Mouse (Mus musculus) ovary, postnatal 36 days (tissue): ENCODE results near the gene Fars2.

ENCODE experiments used
- DNase-seq: peaks from one replicate; pipeline ENCODE4 v3.0.0; 2022; ENCODE audit warnings: low spot score, mixed read lengths

Gene Fars2

GRCm38 (mm10) chr13:36576781-36577180, 459.6 kb downstream of the Fars2 start:
- DNase-seq: no peak

GRCm38 (mm10) chr13:36577916-36578568, 460.8 kb downstream of the Fars2 start:
- DNase-seq: no peak

- DNase-seq: peak; percentile 79
These were observed 461.5 kb downstream of the Fars2 start for GRCm38 (mm10) chr13:36578569-36579333.

- DNase-seq: no peak
These were observed 465.3 kb downstream of the Fars2 start for GRCm38 (mm10) chr13:36582406-36583070.

GRCm38 (mm10) chr13:36583481-36584151, 466.4 kb downstream of the Fars2 start:
- no peak for DNase-seq

GRCm38 (mm10) chr13:36584197-36584596, 467.0 kb downstream of the Fars2 start:
- DNase-seq: no peak

- no peak for DNase-seq
These were observed 471.9 kb downstream of the Fars2 start for GRCm38 (mm10) chr13:36589092-36589491.

GRCm38 (mm10) chr13:36592291-36592690, 475.1 kb downstream of the Fars2 start:
- DNase-seq: no peak

GRCm38 (mm10) chr13:36606717-36607116, 489.5 kb downstream of the Fars2 start:
- no peak for DNase-seq

- DNase-seq: no peak
These were observed 490.7 kb downstream of the Fars2 start for GRCm38 (mm10) chr13:36607871-36608270.

- no peak for DNase-seq
These were observed 493.2 kb downstream of the Fars2 start for GRCm38 (mm10) chr13:36610426-36610825.

GRCm38 (mm10) chr13:36612785-36613750, 495.9 kb downstream of the Fars2 start:
- no peak for DNase-seq

- DNase-seq: no peak
These were observed 503.5 kb downstream of the Fars2 start for GRCm38 (mm10) chr13:36620498-36621332.

GRCm38 (mm10) chr13:36621333-36621659, 504.1 kb downstream of the Fars2 start:
- no peak for DNase-seq

GRCm38 (mm10) chr13:36623556-36623955, 506.3 kb downstream of the Fars2 start:
- no peak for DNase-seq

GRCm38 (mm10) chr13:36629154-36629553, 511.9 kb downstream of the Fars2 start:
- DNase-seq: no peak

- no peak for DNase-seq
These were observed 531.0 kb downstream of the Fars2 start for GRCm38 (mm10) chr13:36648257-36648656.

- DNase-seq: no peak
These were observed 537.0 kb downstream of the Fars2 start for GRCm38 (mm10) chr13:36654251-36654650.

GRCm38 (mm10) chr13:36679345-36679744, 562.1 kb downstream of the Fars2 start:
- no peak for DNase-seq

- DNase-seq: no peak
These were observed 563.6 kb downstream of the Fars2 start for GRCm38 (mm10) chr13:36680690-36681355.
